Mouse (Mus musculus) c-Kit-positive CD71-positive TER-119-negative erythroid progenitor cells, embryonic 14.5 days (primary cell): Measurements from ENCODE around the gene Ppfia3.
A peak's percentile ranks its signal among the peaks of the same experiment; 100 is the strongest.

Experiments used
- DNase-seq: peaks from one replicate; pipeline ENCODE4 v3.0.0-alpha.2; 2013; ENCODE audit warnings: low read depth

The Ppfia3 gene

DNA sequence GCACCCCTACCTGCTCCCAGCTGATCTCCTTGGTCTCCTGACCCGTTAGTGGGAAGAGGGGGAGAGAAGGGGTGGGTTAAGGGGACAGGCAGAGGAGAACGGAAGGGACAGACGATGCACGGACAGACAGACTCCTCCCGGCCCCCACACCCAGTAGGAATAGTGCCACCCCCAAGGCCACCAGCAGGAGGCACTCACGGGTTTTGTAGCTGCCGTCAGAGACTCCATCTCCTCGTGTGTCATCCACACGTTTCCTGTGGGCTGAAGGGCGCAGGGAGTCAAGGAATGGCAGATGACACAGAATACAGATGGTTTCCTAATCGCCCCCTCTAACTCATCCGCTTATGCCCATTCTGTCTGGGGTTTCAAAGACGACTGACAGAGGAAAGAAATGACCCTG lies 23.3 kb downstream of the Ppfia3 start:
- no peak for DNase-seq

DNA sequence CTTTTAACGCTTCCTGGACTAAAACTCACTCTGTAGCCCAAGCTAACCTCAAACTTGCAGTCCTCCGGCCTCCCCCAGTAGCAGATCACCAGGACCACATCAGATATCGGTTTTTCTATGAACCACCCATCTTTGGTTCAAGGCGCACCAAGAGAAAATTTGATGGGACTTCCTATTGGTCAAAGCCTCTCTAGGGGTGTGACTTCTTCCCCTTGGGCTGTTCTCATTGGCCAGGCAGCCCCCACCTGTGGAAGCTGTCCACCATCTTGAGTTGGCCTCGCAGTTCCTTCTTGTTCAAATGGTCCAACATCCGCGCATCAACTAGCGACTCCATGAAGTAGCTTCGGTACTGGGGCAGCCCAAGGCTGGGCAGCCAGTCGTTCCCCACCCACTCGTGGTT lies 24.7 kb downstream of the Ppfia3 start:
- DNase-seq = no peak

- DNase-seq = peak; percentile 93
These were observed 25.5 kb downstream of the Ppfia3 start for GRCm38 (mm10) chr7:45341303-45341702.

DNA sequence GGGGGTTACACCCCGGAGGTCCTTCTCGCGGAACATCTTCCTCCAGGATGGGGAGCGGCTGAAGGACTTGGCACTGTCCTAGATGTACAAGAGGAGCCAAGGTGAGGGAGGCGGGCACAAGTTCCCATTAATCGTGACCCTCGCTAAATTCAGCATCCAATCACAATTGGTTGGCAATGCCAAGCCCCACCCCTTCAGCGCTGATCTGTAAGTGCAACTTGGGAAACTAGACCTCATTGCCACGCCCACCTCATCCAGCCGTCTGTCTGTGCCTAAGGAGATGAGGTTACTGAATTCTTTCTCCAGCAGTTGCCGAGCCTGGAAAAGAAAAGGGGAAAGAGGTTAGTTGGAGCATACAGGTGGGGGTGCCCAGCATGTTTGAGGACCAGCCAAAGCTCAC lies 26.1 kb downstream of the Ppfia3 start:
- peak; percentile 81 for DNase-seq

GRCm38 (mm10) chr7:45340066-45340442 lies 26.8 kb downstream of the Ppfia3 start:
- DNase-seq = no peak

- DNase-seq = peak; percentile 56
These were observed 27.3 kb downstream of the Ppfia3 start for GRCm38 (mm10) chr7:45339410-45340065.

DNA sequence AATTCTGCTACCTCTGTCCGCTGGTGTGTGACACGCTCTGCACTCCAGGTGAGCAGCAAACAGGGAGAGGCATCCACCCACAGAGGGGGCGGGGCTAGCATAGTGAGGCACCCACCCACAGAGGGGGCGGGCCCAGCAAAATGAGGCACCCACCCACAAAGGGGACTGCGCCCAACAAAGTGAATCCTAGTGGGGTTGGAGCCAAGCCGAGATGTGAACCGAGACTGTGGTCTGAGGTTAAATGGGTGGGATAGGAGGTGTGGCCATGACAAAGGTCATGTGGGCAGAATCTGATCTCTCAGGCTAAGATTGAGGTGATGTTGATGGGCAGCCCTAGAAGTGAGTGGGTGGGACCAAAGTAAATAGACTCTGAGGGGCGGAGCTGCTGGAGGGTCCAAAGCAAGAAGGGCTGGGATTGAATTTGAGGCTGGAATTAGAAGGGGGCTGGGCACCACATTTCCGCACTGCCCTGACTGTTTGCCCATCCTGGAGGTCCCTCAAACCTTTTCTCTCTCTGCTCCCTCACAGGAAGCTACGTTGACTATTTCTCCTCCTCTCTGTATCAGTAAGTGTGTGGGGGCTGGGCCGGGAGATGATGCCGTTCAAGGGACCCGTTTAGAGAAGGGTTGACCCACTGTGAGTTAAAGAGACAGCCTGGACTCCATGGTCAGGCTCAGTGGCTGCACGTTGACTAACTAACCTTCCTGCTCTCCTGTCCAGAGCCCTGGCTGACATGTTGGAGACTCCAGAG lies 28.5 kb downstream of the Ppfia3 start:
- DNase-seq = no peak

GRCm38 (mm10) chr7:45337469-45337868 lies 29.4 kb downstream of the Ppfia3 start:
- no peak for DNase-seq

GRCm38 (mm10) chr7:45336319-45336718 lies 30.5 kb downstream of the Ppfia3 start:
- DNase-seq = no peak

GRCm38 (mm10) chr7:45335056-45335455 lies 31.8 kb downstream of the Ppfia3 start, which contains the start of gene Hrc:
TSS of gene Hrc (plus strand) at chr7:45335290.
- DNase-seq = no peak

DNA sequence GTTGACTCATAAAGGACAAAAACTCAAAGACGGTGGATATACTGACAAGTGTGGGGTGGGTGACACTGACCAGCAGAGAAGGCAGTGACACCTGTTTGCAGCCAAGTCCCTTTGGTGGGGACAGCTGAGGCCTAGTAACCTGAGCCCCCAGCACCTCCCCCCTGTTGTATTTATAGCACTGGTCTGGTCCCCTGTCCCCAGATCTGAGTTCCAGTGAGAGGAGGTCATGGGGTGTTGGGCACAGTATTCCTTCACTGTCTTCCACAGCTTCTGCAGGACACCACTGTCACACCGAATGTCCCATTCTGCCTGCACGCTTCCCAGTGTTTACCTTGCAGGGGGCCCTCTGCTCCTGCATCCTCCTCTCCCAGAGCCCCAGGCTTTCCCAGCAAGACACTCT lies 32.2 kb downstream of the Ppfia3 start:
- no peak for DNase-seq

- no peak for DNase-seq
These were observed 33.3 kb downstream of the Ppfia3 start, which contains the start of gene Trpm4 for GRCm38 (mm10) chr7:45333431-45333982. TSS of gene Trpm4 (minus strand) at chr7:45333780.

DNA sequence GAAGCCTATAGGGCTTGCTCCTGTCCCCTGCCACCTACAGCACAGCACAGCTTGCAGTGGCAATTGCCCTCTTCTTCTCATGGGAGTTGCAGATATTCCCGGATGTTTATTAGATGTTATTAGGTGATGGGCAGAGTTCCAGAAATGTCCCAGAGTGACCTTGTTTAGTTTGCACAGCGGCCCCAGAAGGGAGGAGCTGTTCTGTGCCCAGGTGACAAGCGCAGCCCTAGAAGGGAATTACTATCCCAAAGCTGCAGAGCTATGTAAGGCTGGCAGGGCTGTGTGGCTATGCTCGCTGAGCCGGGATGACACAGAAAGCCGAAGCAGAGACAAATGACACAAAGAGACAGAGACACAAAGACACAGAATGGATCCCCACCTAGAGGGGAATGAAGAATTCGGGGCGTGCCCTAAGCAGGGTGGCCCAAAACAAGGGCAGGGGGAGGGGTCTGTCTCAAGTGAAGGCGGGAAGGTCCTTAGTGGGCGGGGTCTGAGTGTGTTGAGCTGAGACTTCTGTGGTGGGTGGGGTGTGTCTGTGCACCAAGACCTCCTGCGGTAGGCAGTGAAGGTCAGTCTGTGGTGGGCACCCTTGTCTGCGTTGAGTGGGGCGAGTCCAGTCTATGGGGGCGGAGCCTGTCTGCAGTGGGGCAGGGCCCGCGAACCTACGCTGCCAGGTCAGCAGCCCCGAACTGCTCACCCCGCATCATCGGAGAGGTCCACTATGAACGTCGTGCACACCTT lies 34.0 kb downstream of the Ppfia3 start:
- no peak for DNase-seq

GRCm38 (mm10) chr7:45331502-45331901 lies 35.3 kb downstream of the Ppfia3 start:
- DNase-seq = no peak

GRCm38 (mm10) chr7:45328841-45329475 lies 37.9 kb downstream of the Ppfia3 start:
- no peak for DNase-seq

- no peak for DNase-seq
These were observed 41.0 kb downstream of the Ppfia3 start for GRCm38 (mm10) chr7:45325800-45326199.

DNA sequence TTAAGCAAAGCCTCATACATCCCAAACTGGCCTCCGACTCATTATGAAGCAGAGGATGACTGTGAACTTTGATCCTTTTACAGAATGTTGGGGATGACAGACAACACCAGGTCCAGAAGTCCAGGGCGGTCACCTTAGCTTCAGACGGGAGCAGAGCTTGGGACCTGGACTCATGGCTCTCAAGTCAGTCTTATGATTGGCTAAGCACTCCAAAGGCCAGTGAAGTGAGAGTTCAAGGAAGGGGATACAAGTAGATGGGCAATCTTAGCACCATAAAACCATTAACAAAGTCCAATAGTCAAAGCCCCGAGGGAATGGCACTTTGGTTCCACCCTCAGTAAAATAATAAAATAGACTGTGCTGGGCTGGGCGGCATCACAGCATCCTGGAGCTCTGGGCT lies 43.8 kb downstream of the Ppfia3 start:
- no peak for DNase-seq

GRCm38 (mm10) chr7:45322245-45322644 lies 44.6 kb downstream of the Ppfia3 start:
- DNase-seq = no peak

DNA sequence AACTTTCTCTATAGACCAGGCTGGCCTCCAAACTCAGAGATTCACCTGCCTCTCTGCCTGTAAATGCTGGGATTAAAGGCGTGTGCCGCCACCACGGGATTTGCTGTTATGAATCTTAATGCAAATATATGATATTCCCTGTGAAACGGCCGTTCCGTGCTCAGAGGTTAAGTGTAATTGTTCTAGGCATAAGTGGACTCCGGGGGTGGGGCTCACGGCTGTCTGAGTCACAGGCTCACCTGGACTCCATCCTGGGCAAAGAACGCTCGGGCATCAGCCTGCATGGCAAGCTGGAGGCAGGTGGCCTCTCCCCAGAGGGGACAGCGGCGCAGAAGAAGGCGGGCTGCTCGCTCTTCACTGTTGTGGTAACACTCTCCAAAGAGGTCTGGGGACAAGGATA lies 50.3 kb downstream of the Ppfia3 start:
- no peak for DNase-seq

GRCm38 (mm10) chr7:45315182-45315701 lies 51.6 kb downstream of the Ppfia3 start:
- no peak for DNase-seq

- DNase-seq = no peak
These were observed 53.3 kb downstream of the Ppfia3 start for GRCm38 (mm10) chr7:45313495-45313894.
